Mouse (Mus musculus) neutrophil, adult 83 days (primary cell): Measurements from ENCODE around the gene Strap. TPM values are rescaled to one million over a fixed set of nuclear protein-coding genes. Genes with fewer than 3 reads are reported as not detected.

ENCODE experiments used
- total RNA-seq, 2 experiments: library from RNA; stranded (reverse); gene quantifications; one replicate each; pipeline ENCODE4 v1.2.4; 2023

Gene Strap
- 10 to 100 TPM; 57.1 to 61.2 TPM for total RNA-seq

DNA sequence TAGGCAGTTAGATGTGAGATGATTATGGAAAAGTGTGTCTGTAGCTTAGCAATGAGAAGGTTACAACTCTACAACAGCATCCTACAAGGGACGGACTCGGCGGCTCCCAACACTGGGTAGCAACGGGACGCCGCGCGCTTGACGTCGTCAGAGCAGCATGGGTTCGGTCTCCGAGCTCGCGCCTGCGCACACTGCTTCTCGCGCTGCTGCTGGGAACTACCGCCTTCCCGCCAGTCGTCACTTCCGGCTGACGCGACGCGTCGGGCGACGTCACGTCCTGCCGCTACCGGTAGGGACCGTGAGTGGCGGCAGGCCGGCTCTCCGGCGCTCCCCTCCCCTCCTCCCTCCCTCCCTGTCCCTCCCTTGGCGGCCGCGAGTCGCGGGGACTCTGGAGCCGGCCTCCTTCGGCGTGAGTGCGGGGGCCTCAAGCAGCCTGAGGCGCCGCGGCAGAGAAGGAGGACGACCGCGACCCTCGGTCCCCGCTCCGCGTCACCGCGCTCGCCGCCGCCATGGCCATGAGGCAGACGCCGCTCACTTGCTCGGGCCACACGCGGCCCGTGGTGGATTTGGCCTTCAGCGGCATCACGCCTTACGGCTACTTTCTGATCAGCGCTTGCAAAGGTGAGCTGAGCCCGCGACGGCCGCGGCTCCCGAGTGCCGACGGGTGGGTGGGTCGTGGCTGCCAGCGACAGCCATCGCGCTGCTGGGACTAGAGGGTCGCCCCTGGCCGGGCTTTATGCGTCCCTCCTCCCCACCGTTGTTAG is at the start of gene Strap:
TSS of gene Strap (plus strand) at position 233 of the 764 bp plus-strand sequence.

DNA sequence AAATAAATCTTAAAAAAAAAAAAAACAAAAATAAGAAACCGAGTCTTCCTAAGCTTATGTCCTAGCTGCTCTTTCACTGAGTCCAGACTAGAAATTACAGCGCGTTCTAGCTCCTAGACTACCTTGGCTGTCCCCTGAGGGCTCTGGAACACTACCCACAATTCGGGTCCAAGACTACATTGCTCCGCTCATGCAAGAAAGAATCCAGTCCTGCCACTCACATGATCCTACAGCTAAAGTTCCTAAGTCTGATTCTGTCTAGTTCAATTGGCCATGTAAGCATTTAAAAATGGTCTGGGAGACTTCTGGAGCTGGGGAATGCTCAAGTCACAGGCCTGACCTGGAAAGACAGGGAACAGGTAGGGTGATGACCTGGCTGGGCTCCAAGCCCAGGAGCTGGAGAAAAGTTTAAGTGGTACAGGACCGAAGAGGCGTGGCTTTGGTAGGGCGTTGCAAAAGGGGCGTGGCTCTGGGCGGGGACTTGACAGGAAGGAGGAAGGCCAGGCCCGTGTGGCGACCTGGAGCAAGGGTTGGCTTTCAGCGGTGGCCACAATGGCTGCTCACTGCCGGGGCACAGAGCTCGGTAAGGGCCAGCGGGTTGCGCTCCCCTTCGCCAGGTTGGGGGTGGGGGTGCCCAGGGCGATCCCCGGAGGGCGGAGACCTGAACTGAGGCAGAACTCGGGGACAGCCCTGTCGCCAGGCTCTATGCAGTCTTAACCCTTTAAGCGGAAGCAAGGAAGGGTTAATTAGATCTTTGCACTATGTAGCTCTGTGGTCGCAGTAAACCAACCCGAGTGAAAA is 19.4 kb downstream of the Strap start, which contains the start of gene Dera:
TSS of gene Dera (plus strand) at position 491 of the 801 bp plus-strand sequence.

Other genes starting within 250 kb of the Strap start
- gene Eps8, start 80.2 kb upstream of the Strap start, total RNA-seq, result 1 to 10 TPM; 2.9 to 3.8 TPM
- gene Dera, start 19.5 kb downstream of the Strap start, total RNA-seq, result 10 to 100 TPM; 25.8 to 27.7 TPM